ENCODE assay signal across 7 mouse cellular contexts in the genomic region with DNA sequence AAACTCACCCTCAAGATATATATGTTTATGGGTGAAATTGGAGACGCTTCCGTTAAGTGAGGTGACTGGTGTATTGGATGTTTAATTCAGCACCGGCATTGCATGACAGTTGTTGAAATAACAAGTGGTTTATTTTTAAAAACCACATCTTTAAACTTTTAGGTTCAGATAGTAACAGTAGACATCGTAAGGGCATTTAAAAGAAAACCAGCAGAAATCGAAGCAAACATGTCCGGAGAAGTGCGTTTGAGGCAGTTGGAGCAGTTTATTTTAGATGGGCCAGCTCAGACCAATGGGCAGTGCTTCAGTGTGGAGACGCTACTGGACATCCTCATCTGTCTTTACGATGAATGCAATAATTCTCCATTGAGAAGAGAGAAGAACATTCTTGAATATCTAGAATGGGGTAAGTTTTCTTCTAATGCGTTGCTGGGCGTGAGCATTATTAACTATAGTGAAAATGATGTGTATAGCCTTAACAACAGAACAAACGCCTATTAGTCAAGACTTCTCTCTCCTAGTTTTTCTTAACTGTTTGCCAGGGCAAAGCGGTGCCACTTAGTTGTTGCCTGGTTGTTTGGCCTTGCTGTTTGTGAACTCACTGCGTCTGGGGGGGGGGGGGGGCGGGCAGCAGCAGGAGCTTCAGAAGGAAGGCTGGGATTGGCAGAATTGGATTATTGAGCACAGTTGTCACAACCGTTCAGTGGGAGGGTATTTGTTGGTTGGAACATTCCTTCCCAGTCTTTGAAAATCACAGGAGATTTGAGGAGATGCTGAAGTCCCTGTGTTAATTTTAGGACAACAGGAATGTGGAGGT. TPM values are rescaled to one million over a fixed set of nuclear protein-coding genes. Genes with fewer than 3 reads are reported as not detected.
DNase-seq lines count a peak whose midpoint lies in the region; ATAC-seq and TF ChIP-seq lines count a peak whose summit lies in the region.

No protein-coding gene starts in this region.

- H3K27ac ChIP-seq in lung, postnatal 0 days (ENCODE audit: low read length) = no peak overlapping the region
- no peak overlapping the region for H3K27ac ChIP-seq in heart, embryonic 15.5 days
- H3K27ac ChIP-seq in liver, embryonic 15.5 days (replicated peaks) = peak overlapping the region; percentile 54

- H3K4me2 ChIP-seq in lung, postnatal 0 days (replicated peaks; ENCODE audit: low read depth, low read length) = peak overlapping the region; percentile 84
- H3K4me2 ChIP-seq in heart, embryonic 15.5 days = peak overlapping the region; percentile 81
- peak overlapping the region; percentile 95 for H3K4me2 ChIP-seq in liver, embryonic 15.5 days

- DNase-seq in lung, postnatal 0 days (ENCODE audit: low spot score) = peak; percentile 34
- DNase-seq in lung, adult 18-20 months = no peak
- DNase-seq in right cerebral cortex, postnatal 10 days (ENCODE audit: low spot score in 2 of 2) = no peak

- no peak for ATAC-seq in lung, postnatal 0 days
- 0 out of 2 replicates have a peak, but pooled peaks have one; percentile 6 for ATAC-seq in common myeloid progenitor, adult 5-6 weeks (replicated peaks; ENCODE audit: low read depth, poor library complexity, severe bottlenecking)
- ATAC-seq in heart, embryonic 15.5 days (replicated peaks; ENCODE audit: insufficient number of reproducible peaks, insufficient read depth, low FRiP score, low read depth) = no peak
- no peak for ATAC-seq in liver, embryonic 15.5 days (ENCODE audit: insufficient read depth)
- no peak for ATAC-seq in megakaryocyte-erythroid progenitor cell, adult 5-6 weeks (replicated peaks; ENCODE audit: low FRiP score, low TSS enrichment, poor library complexity, severe bottlenecking)

- WGBS in lung, postnatal 0 days = 2% methylated on average over 15 of the region's 16 CpGs
- WGBS in heart, embryonic 15.5 days = 1% methylated on average over 16 of the region's 16 CpGs
- 2% methylated on average over 16 of the region's 16 CpGs for WGBS in liver, embryonic 15.5 days (ENCODE audit: insufficient replicate concordance)

- no peak for TF ChIP-seq EP300 in lung, postnatal 0 days (IDR thresholded peaks at IDR 0.05)

- H3K9ac ChIP-seq in lung, postnatal 0 days (replicated peaks; ENCODE audit: low read depth) = peak overlapping the region; percentile 20; the same call in 1 of the 2 replicates
- H3K9ac ChIP-seq in heart, embryonic 15.5 days = peak overlapping the region; percentile 43
- peak overlapping the region; percentile 95 for H3K9ac ChIP-seq in liver, embryonic 15.5 days

- peak overlapping the region; percentile 84 for H3K4me3 ChIP-seq in lung, postnatal 0 days (ENCODE audit: low read depth, low read length)
- H3K4me3 ChIP-seq in heart, embryonic 15.5 days = peak overlapping the region; percentile 90
- H3K4me3 ChIP-seq in liver, embryonic 15.5 days (replicated peaks) = peak overlapping the region; percentile 93

- no peaks in the 10 kb centered on the region for H3K36me3 ChIP-seq in lung, postnatal 0 days (ENCODE audit: insufficient read depth, low read length)
- H3K36me3 ChIP-seq in heart, embryonic 15.5 days = no peaks in the 10 kb centered on the region
- no peaks in the 10 kb centered on the region for H3K36me3 ChIP-seq in liver, embryonic 15.5 days (replicated peaks)

- peaks cover 5% of the 10 kb centered on the region; the same call in 1 of the 2 replicates for H3K4me1 ChIP-seq in lung, postnatal 0 days (ENCODE audit: insufficient read depth, low read depth, low read length)
- peaks cover 25% of the 10 kb centered on the region for H3K4me1 ChIP-seq in heart, embryonic 15.5 days (replicated peaks)
- peaks cover 28% of the 10 kb centered on the region for H3K4me1 ChIP-seq in liver, embryonic 15.5 days (replicated peaks)

- H3K27me3 ChIP-seq in lung, postnatal 0 days (replicated peaks; ENCODE audit: insufficient read depth, low read length) = no peaks in the 10 kb centered on the region
- H3K27me3 ChIP-seq in heart, embryonic 15.5 days = no peaks in the 10 kb centered on the region
- peaks cover 9% of the 10 kb centered on the region for H3K27me3 ChIP-seq in liver, embryonic 15.5 days

- no peak for TF ChIP-seq CTCF in lung, postnatal 0 days (IDR thresholded peaks at IDR 0.05)

- H3K9me3 ChIP-seq in lung, postnatal 0 days (ENCODE audit: low read length) = no peaks in the 10 kb centered on the region
- no peaks in the 10 kb centered on the region for H3K9me3 ChIP-seq in heart, embryonic 15.5 days (replicated peaks)
- no peaks in the 10 kb centered on the region for H3K9me3 ChIP-seq in liver, embryonic 15.5 days (replicated peaks)

RNA-seq across cellular contexts. Expression of a gene that starts 0.8 kb away (rescaled TPM):
- 17.9 and 21.2 TPM in 2 replicates for polyA plus RNA-seq in lung, postnatal 0 days (2015; fragmentation: Nextera tagmentation; extraction: Ambion mirVana)
- total RNA-seq in common myeloid progenitor, adult 5-6 weeks (2017) = 22.6 and 31.5 TPM in 2 replicates
- 11.4 and 12.6 TPM in 2 replicates for polyA plus RNA-seq in heart, embryonic 15.5 days (2015; fragmentation: Nextera tagmentation; extraction: Ambion mirVana)
- 8.8 and 9.2 TPM in 2 replicates for polyA plus RNA-seq in liver, embryonic 15.5 days (2015; fragmentation: Nextera tagmentation; extraction: Ambion mirVana)
- 34.5 and 34.6 TPM in 2 replicates for total RNA-seq in megakaryocyte-erythroid progenitor cell, adult 5-6 weeks (2014; fragmentation: Nextera tagmentation)
- total RNA-seq in megakaryocyte-erythroid progenitor cell, adult 5-6 weeks (2017) = 25.1 and 29.7 TPM in 2 replicates

Comparison
In these comparisons a context has a peak if more than half of its experiments do, and no peak if none do; other contexts are left out.
1. H3K9ac ChIP-seq: peak in every context shown above with its lines; median percentile 95 in liver, embryonic 15.5 days; 43 in heart, embryonic 15.5 days; 20 in lung, postnatal 0 days.